Mouse (Mus musculus) erythroblast, embryonic 14.5 days (primary cell): ENCODE measurements around the gene Ncaph2.

ENCODE experiments used
- GATA1 ChIP-seq: IDR thresholded peaks from 2 replicates; pipeline ENCODE4 v1.6.1; 2012; ENCODE audit warnings: low read length, inconsistent platforms, mixed read lengths
- TAL1 ChIP-seq: IDR thresholded peaks from 3 replicates; pipeline ENCODE4 v1.6.1; 2012; ENCODE audit warnings: low read length, inconsistent platforms, mixed read lengths

DNA sequence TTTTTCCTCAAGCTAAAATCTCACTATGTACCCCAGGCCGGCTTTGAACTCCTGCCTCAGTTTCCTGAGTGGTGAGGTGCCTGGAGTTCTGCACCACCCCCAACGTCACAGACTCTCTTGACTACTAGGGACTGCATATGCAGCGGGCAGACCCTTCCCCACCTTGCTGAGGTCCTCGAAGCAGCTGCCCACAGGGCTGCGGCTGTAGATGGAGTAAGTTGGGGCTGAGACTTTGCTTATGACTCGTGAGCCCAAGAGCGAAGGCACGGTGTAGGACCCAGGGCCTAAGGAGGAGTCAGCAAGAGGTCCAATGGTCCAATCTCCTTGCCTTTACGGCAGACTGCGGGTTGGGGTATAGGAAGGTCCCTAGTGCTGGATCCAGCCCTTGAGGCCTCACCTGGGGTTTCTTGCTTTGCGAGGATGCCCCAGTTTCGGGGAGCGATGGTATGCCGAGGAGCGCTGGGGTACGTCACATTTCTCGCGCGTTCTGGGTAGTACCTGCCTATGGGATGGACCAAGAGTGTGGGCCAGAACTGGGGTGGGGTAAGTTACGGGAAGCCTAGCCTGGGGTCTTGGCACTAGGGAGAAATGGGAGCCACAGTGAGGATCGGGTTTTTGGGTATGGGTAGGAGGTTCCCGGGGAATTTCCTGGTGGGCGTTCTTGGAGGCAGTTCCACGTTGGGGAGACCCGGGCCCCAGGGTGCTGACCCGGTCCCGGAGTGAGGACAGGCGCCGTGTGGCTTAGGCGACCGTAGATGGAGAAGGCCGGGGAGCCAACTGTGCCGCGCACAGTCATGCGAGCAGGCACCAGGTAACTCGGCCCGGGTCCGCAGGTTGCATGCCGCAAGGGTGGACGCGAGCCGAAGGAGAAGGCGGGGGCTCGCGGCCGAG is 22.7 kb downstream of the Ncaph2 start:
- TF ChIP-seq TAL1 (no peak), GATA1 (no peak)
